Mouse (Mus musculus): ENCODE data around the gene Slc25a11.

DNA sequence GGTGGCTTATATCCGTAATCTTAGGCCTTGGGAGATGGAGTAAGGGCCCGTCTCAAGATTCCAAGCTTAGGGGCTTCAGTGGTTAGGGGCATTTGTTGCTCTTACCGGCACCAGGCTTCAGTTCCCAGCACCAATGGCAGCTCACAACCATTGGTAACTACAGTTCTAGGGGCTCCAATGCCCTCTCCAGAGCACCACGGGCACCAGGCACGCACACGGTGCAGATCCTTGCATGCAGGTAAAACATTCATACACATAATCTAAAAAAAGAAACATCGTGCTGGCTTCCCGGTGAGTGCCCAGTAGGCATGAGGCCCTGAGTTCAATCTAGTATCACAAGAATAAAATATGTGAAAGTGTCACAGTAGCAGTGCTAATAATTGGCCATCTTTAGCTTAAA is 15.8 kb upstream of the Slc25a11 start:
- no peak for TF ChIP-seq POLR2A (IDR thresholded peaks at IDR 0.05; ENCODE audit: extremely low read depth, insufficient read depth, low read length)
- TF ChIP-seq CTCF (IDR thresholded peaks at IDR 0.05; ENCODE audit: extremely low read depth, insufficient read depth, low read length), result no peak
